Mouse (Mus musculus) lung, postnatal 0 days (tissue): ENCODE results near the gene Baz1b.

Experiments used
- CTCF ChIP-seq: IDR thresholded peaks from 2 replicates; pipeline ENCODE4 v1.5.1; 2016; ENCODE audit warnings: antibody characterized with exemption, mild to moderate bottlenecking
- EP300 ChIP-seq: IDR thresholded peaks from 2 replicates; pipeline ENCODE4 v1.6.1; 2016; ENCODE audit warnings: antibody characterized with exemption, mild to moderate bottlenecking, control low read depth

GRCm38 (mm10) chr5:135156496-135156895 is 30.6 kb upstream of the Baz1b start:
- TF ChIP-seq CTCF, result peak; percentile 39; the same call in 1 of the 2 replicates
- TF ChIP-seq EP300, result no peak
